Mouse (Mus musculus): ENCODE measurements around the gene Cog1.

GRCm38 (mm10) chr11:113654561-113655270 lies 5.7 kb downstream of the Cog1 start:
- no peak for TF ChIP-seq TCF12 (IDR thresholded peaks at IDR 0.05; ENCODE audit: low read depth, low read length)
- no peak for TF ChIP-seq TAL1 (IDR thresholded peaks at IDR 0.05; ENCODE audit: low read length)
- no peak for TF ChIP-seq USF1 (IDR thresholded peaks at IDR 0.05; ENCODE audit: low read depth, low read length)
- no peak for TF ChIP-seq KAT2A (conservative IDR thresholded peaks at IDR 0.05; ENCODE audit: low read depth, low read length)
- no peak for TF ChIP-seq ZMIZ1 (IDR thresholded peaks at IDR 0.05; ENCODE audit: low read depth, low read length)
- no peak for TF ChIP-seq CTCF (IDR thresholded peaks at IDR 0.05 in 2 of 3, conservative IDR thresholded peaks at IDR 0.05 in 1 of 3; ENCODE audit: control insufficient read depth in 1 of 3, insufficient read depth in 1 of 3, low read depth in 2 of 3, low read length in 3 of 3, poor library complexity in 1 of 3, severe bottlenecking in 1 of 3)
- TF ChIP-seq GABPA (IDR thresholded peaks at IDR 0.05; ENCODE audit: low read depth, low read length), result no peak
- TF ChIP-seq JUND (IDR thresholded peaks at IDR 0.05; ENCODE audit: low read depth, low read length), result no peak

All from MEL (cell line).